Comparison of ENCODE assay signal across 24 mouse cellular contexts in the genomic region with DNA sequence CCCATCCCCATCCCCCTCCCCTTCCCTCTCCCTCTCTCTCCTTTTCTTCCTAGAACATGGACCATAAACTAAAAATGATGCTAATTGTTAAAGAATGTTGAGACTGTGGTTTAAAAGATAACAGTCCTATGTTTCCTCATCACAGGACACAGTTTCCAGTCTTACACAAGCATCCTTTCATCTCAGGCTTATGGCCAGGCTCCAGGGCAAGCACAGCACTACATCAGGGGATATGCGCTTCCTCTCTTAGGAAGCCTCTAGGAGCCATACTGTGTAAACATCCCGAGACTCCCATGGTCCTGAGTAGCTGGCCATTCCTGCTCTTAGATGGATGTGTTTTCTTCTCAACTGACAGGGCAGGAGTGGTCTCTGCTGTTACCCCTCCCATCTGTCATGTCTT.
DNase-seq lines count a peak whose midpoint lies in the region; ATAC-seq and TF ChIP-seq lines count a peak whose summit lies in the region.
"Had no signal": no experiment of that assay in that cellular context is flagged by ENCODE, and none has a peak within 500 bp of the region (broad histone marks: within the 10 kb centered on the region; RNA-seq: fewer than 3 reads in every experiment).

No protein-coding gene starts in this region.

- DNase-seq in lung, embryonic 14.5 days = peak; percentile 59
- no peak for DNase-seq in lung, adult 2 months
- DNase-seq in heart, postnatal 4 days = peak; percentile 55
- DNase-seq in lung, postnatal 36 days = peak; percentile 10
- no peak for DNase-seq in cerebellum, postnatal 4 days (ENCODE audit: low spot score in 2 of 2)
- DNase-seq in right cerebral cortex, postnatal 25 days = no peak
- DNase-seq: B cell, adult 2 months; cerebellum, adult 9-10 months; embryo, embryonic 11 days; forebrain, postnatal 0 days; kidney, adult 8-10 months; kidney, postnatal 14 days; retina, postnatal 1 day; right cerebral cortex, postnatal 4 days had no signal

- TF ChIP-seq POLR2A in lung, adult 2 months (IDR thresholded peaks at IDR 0.05; ENCODE audit: borderline replicate concordance, extremely low read depth, low read depth, low read length) = no peak

- H3K27ac ChIP-seq in lung, embryonic 14.5 days (ENCODE audit: low read depth) = no peak overlapping the region
- H3K27ac ChIP-seq in heart, embryonic 15.5 days = no peak overlapping the region
- H3K27ac ChIP-seq: hindbrain, embryonic 13.5 days; layer of hippocampus, adult 2 months; liver, embryonic 15.5 days; midbrain, embryonic 15.5 days had no signal

- no peaks in the 10 kb centered on the region for H3K36me3 ChIP-seq in lung, embryonic 14.5 days (ENCODE audit: insufficient read depth)
- no peaks in the 10 kb centered on the region for H3K36me3 ChIP-seq in heart, embryonic 15.5 days
- H3K36me3 ChIP-seq: hindbrain, embryonic 13.5 days; limb, embryonic 15.5 days; liver, embryonic 15.5 days; midbrain, embryonic 15.5 days had no signal

- no peak overlapping the region for H3K4me2 ChIP-seq in lung, embryonic 14.5 days
- H3K4me2 ChIP-seq in heart, embryonic 15.5 days = no peak overlapping the region
- H3K4me2 ChIP-seq: hindbrain, embryonic 13.5 days; limb, embryonic 15.5 days; liver, embryonic 15.5 days; midbrain, embryonic 15.5 days had no signal

- 32% methylated on average over 2 of the region's 2 CpGs for WGBS in lung, embryonic 14.5 days
- WGBS in lung, adult 2 months = 25% methylated on average over 2 of the region's 2 CpGs
- 33% methylated on average over 2 of the region's 2 CpGs for WGBS in heart, embryonic 15.5 days

- no peak for TF ChIP-seq CTCF in lung, embryonic 14.5 days (IDR thresholded peaks at IDR 0.05; ENCODE audit: low read depth)
- no peak for TF ChIP-seq CTCF in lung, adult 2 months (IDR thresholded peaks at IDR 0.05; ENCODE audit: insufficient read depth, low read length)

- H3K9me3 ChIP-seq in lung, embryonic 14.5 days (ENCODE audit: low read depth, low read length) = no peaks in the 10 kb centered on the region
- no peaks in the 10 kb centered on the region for H3K9me3 ChIP-seq in heart, embryonic 15.5 days (replicated peaks)
- H3K9me3 ChIP-seq: hindbrain, embryonic 13.5 days; limb, embryonic 15.5 days; liver, embryonic 15.5 days; megakaryocyte, embryonic 14.5 days; midbrain, embryonic 15.5 days had no signal

- no peaks in the 10 kb centered on the region for H3K4me1 ChIP-seq in lung, embryonic 14.5 days (ENCODE audit: insufficient read depth)
- H3K4me1 ChIP-seq in lung, adult 2 months (ENCODE audit: control insufficient read depth, insufficient read depth, low read length) = no peaks in the 10 kb centered on the region
- H3K4me1 ChIP-seq in heart, embryonic 15.5 days (replicated peaks) = no peaks in the 10 kb centered on the region
- H3K4me1 ChIP-seq: hindbrain, embryonic 13.5 days; liver, embryonic 15.5 days; megakaryocyte, embryonic 14.5 days; midbrain, embryonic 15.5 days had no signal

- no peak overlapping the region for H3K9ac ChIP-seq in lung, embryonic 14.5 days
- H3K9ac ChIP-seq in heart, embryonic 15.5 days = no peak overlapping the region
- H3K9ac ChIP-seq: forebrain, postnatal 0 days; hindbrain, embryonic 13.5 days; limb, embryonic 15.5 days; liver, embryonic 15.5 days; midbrain, embryonic 15.5 days had no signal

- no peaks in the 10 kb centered on the region for H3K27me3 ChIP-seq in lung, embryonic 14.5 days (ENCODE audit: insufficient read depth, low read length)
- no peaks in the 10 kb centered on the region; the same call in 1 of the 2 replicates for H3K27me3 ChIP-seq in heart, embryonic 15.5 days
- H3K27me3 ChIP-seq: hindbrain, embryonic 13.5 days; limb, embryonic 15.5 days; liver, embryonic 15.5 days; megakaryocyte, embryonic 14.5 days; midbrain, embryonic 15.5 days had no signal

- peak; percentile 75; the same call in 1 of the 2 replicates for ATAC-seq in lung, embryonic 14.5 days (ENCODE audit: insufficient read depth)
- ATAC-seq in heart, embryonic 15.5 days (replicated peaks; ENCODE audit: insufficient number of reproducible peaks, insufficient read depth, low FRiP score, low read depth) = 0 out of 2 replicates have a peak, but pooled peaks have one; percentile 64
- no peak for ATAC-seq in cerebellum, adult (ENCODE audit: insufficient number of reproducible peaks, low FRiP score, low TSS enrichment)
- ATAC-seq: forebrain, postnatal 0 days; inflammation-experienced regulatory T-cells, adult 6 months; midbrain, embryonic 15.5 days had no signal

- no peak overlapping the region for H3K4me3 ChIP-seq in lung, embryonic 14.5 days (ENCODE audit: low read depth, low read length)
- no peak overlapping the region for H3K4me3 ChIP-seq in lung, adult 2 months (replicated peaks; ENCODE audit: extremely low read depth, low read depth, low read length)
- H3K4me3 ChIP-seq in heart, embryonic 15.5 days = no peak overlapping the region
- H3K4me3 ChIP-seq: hindbrain, embryonic 13.5 days; layer of hippocampus, adult 2 months; limb, embryonic 15.5 days; liver, embryonic 15.5 days; megakaryocyte, embryonic 14.5 days; midbrain, embryonic 15.5 days; myocyte had no signal

Comparison
In these comparisons a context has a peak if more than half of its experiments do, and no peak if none do; other contexts are left out.
1. DNase-seq: peak in lung, embryonic 14.5 days (single experiment), heart, postnatal 4 days (single experiment) and lung, postnatal 36 days (single experiment); none in lung, adult 2 months (single experiment), cerebellum, postnatal 4 days (0 of 2) and right cerebral cortex, postnatal 25 days (single experiment).